Mouse (Mus musculus) adrenal gland, adult 18-20 months (tissue): ENCODE data around the gene Fasn. TPM values are rescaled to one million over a fixed set of nuclear protein-coding genes. Genes with fewer than 3 reads are reported as not detected.
"Not testable (repeated sequence)": the region's sequence is repeated elsewhere in the genome, so short reads cannot be mapped to it uniquely, and the experiment has no call there.

Experiments used
- DNase-seq, 2 experiments: peaks; one replicate each; pipeline ENCODE4 v3.0.0; 2021 to 2022; ENCODE audit warnings: low spot score in 2 of 2
- long read RNA-seq, 2 experiments: library from polyadenylated mRNA; stranded (forward); transcript quantifications; one replicate each; pipeline ENCODE4 v2.0.0; 2021
- total RNA-seq, 2 experiments: library from RNA; stranded (reverse); gene quantifications; 1 replicate in 1 of 2; 2 replicates in 1 of 2; pipeline ENCODE4 v1.2.3; 2021

Gene Fasn
- total RNA-seq = 1,000 to 10,000 TPM; 2,155 to 5,020 TPM
- long read RNA-seq, experiment 1, full-length matches to known transcripts = 654 of 2,698 reads
- long read RNA-seq, experiment 1, partial matches to known transcripts = 1,923 of 2,698 reads
- long read RNA-seq, experiment 1, other reads (novel, unspliced or antisense) = 121 of 2,698 reads
- long read RNA-seq, experiment 2, full-length matches to known transcripts = 15 of 594 reads
- long read RNA-seq, experiment 2, partial matches to known transcripts = 509 of 594 reads
- long read RNA-seq, experiment 2, other reads (novel, unspliced or antisense) = 70 of 594 reads

- peak; percentile 97 to 98 for DNase-seq
Measured at GRCm38 (mm10) chr11:120823956-120824786, at the start of gene Fasn. Fasn (minus strand) TSS chr11:120824547.

GRCm38 (mm10) chr11:120873206-120873605 lies 48.9 kb upstream of the Fasn start:
- peak in 1 of 2 experiments; percentile 39 for DNase-seq

GRCm38 (mm10) chr11:120871521-120871920 lies 47.2 kb upstream of the Fasn start:
- no peak for DNase-seq

- DNase-seq = no peak
Measured at GRCm38 (mm10) chr11:120865816-120866215, 41.5 kb upstream of the Fasn start.

GRCm38 (mm10) chr11:120862819-120863218 lies 38.5 kb upstream of the Fasn start:
- DNase-seq = no peak

GRCm38 (mm10) chr11:120855938-120856337 lies 31.6 kb upstream of the Fasn start:
- DNase-seq = not testable (repeated sequence)

GRCm38 (mm10) chr11:120853788-120854187 lies 29.4 kb upstream of the Fasn start:
- no peak for DNase-seq

GRCm38 (mm10) chr11:120853158-120853557 lies 28.8 kb upstream of the Fasn start:
- no peak for DNase-seq

GRCm38 (mm10) chr11:120852083-120852935 lies 28.0 kb upstream of the Fasn start:
- no peak for DNase-seq

- no peak for DNase-seq
Measured at GRCm38 (mm10) chr11:120851582-120851981, 27.2 kb upstream of the Fasn start.

- no peak for DNase-seq
Measured at GRCm38 (mm10) chr11:120851132-120851531, 26.8 kb upstream of the Fasn start.

GRCm38 (mm10) chr11:120850331-120851030 lies 26.1 kb upstream of the Fasn start:
- DNase-seq = no peak

- no peak for DNase-seq
Measured at GRCm38 (mm10) chr11:120846725-120847475, 22.6 kb upstream of the Fasn start.

GRCm38 (mm10) chr11:120844329-120844728 lies 20.0 kb upstream of the Fasn start:
- DNase-seq = no peak

GRCm38 (mm10) chr11:120833555-120834280 lies 9.4 kb upstream of the Fasn start:
- no peak for DNase-seq

- DNase-seq = not testable (repeated sequence)
Measured at GRCm38 (mm10) chr11:120832962-120833361, 8.6 kb upstream of the Fasn start.

GRCm38 (mm10) chr11:120831659-120832440 lies 7.5 kb upstream of the Fasn start:
- no peak for DNase-seq

- no peak for DNase-seq
Measured at GRCm38 (mm10) chr11:120830686-120831085, 6.3 kb upstream of the Fasn start.
